Mouse (Mus musculus) limb, embryonic 10.5 days (tissue): ENCODE measurements around the gene Nphp1. TPM values are rescaled to one million over a fixed set of nuclear protein-coding genes. Genes with fewer than 3 reads are reported as not detected.

Experiments
- DNase-seq: peaks from one replicate; pipeline ENCODE4 v3.0.0-alpha.2; 2017; ENCODE audit warnings: low spot score
- H3K27ac ChIP-seq: fragments of 300-500 bp; sonication (generic); 2 replicates; pipeline ENCODE4 v1.5.1; 2016; ENCODE audit warnings: mild to moderate bottlenecking
- H3K27me3 ChIP-seq: fragments of 300-500 bp; sonication (generic); 2 replicates; pipeline ENCODE4 v1.6.1; 2016; ENCODE audit warnings: low read depth, mild to moderate bottlenecking; ENCODE audit not compliant: poor library complexity, severe bottlenecking
- H3K36me3 ChIP-seq: fragments of 300-500 bp; sonication (generic); 2 replicates; pipeline ENCODE4 v1.6.1; 2016; ENCODE audit warnings: mild to moderate bottlenecking, moderate library complexity
- H3K4me1 ChIP-seq: fragments of 300-500 bp; sonication (generic); 2 replicates; pipeline ENCODE4 v1.6.1; 2016
- H3K4me3 ChIP-seq: fragments of 300-500 bp; sonication (generic); 2 replicates; pipeline ENCODE4 v1.5.1; 2016; ENCODE audit warnings: mild to moderate bottlenecking, moderate library complexity
- H3K9me3 ChIP-seq: fragments of 300-500 bp; sonication (generic); replicated peaks from 2 replicates; pipeline ENCODE4 v1.6.1; 2016; ENCODE audit warnings: mild to moderate bottlenecking
- WGBS: fragments of 180-500 bp; shearing (Covaris S2); methylation state at CpG from one replicate; pipeline ENCODE4 v1.1.7; 2016; 5-methylcytosine and 5-hydroxymethylcytosine counted together
- polyA plus RNA-seq: library from polyadenylated mRNA; unstranded; fragments of >200 nt; fragmentation: Nextera tagmentation; extraction: Ambion mirVana; gene quantifications from 2 replicates; pipeline ENCODE4 v1.2.1, GENCODE M21; 2016

Gene Nphp1
- polyA plus RNA-seq, 1 experiment from 2014 or later, result 43.6 TPM

DNA sequence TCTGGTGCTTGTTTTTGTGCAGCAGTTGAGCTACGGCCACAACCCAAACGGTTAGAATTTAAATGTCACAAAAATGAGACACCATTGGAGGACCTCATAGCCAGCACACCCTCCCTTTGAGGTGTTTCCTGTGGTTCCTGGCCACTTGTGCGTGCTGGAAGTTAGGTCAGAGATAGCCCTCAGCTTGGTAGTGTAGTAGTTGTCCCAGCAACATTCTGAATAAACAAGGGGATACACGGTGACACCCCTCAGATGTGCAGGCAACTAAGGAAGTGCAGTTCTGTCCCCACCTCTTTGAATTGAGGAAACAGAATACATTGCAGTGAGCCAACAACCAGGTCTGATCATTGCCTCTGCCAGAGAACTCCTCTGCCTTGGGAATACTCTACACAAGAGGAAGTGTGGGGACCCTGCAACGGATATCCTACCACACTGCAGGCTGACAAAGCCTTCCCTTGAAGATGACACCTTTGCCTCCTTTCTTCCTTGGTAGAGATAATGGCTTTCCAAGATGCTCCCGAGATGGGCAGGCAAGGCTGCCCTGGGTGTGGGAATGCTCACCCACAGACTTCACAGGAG is 52.0 kb downstream of the Nphp1 start:
- no peaks in the 10 kb centered on the region for H3K9me3 ChIP-seq
- H3K4me3 ChIP-seq, result no peak overlapping the region
- H3K27me3 ChIP-seq, result no peaks in the 10 kb centered on the region
- WGBS, result 81% methylated on average over 6 of the region's 6 CpGs
- DNase-seq, result no peak
- H3K27ac ChIP-seq, result no peak overlapping the region
- H3K4me1 ChIP-seq, result no peaks in the 10 kb centered on the region
- peaks cover 6% of the 10 kb centered on the region for H3K36me3 ChIP-seq

DNA sequence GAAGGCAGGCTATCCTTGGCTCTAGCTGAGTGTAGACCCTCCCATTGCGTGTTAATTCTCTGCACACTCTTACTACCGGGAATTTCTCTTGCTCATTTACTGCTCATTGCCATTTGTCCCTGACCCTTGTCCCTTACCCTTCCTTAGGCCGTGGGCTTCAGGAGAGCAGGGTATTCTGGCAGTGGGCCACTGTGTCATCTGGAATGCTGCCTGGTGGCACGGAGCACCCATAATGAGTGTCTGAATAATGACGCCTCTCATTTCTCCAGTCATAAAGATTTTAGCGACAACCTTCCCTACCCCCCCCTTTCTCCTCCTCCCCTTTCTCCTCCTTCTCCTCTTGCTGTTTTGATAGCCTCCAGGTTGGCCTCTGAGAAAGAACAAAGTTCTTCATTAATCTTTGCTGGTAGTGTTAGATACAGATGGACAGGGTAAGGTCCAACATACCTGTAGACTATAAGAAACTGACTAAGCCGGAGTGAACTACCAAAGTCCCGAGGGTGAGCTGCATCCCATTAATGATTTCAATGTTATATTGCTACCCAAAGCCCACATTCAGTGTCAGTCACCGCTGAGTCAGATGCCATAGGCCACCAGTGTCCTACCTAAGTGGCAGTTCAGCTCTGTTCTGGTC is 53.1 kb downstream of the Nphp1 start:
- DNase-seq, result no peak
- Histone ChIP-seq H3K27ac (no peak overlapping the region), H3K9me3 (no peaks in the 10 kb centered on the region), H3K4me3 (no peak overlapping the region), H3K4me1 (peaks cover 3% of the 10 kb centered on the region), H3K27me3 (peaks cover 7% of the 10 kb centered on the region), H3K36me3 (no peaks in the 10 kb centered on the region)
- 81% methylated on average over 9 of the region's 9 CpGs for WGBS

GRCm38 (mm10) chr2:127734889-127735288 is 53.8 kb downstream of the Nphp1 start:
- WGBS, result 80% methylated on average over 5 of the region's 5 CpGs
- Histone ChIP-seq H3K36me3 (no peaks in the 10 kb centered on the region), H3K9me3 (no peaks in the 10 kb centered on the region), H3K4me3 (no peak overlapping the region), H3K27ac (no peak overlapping the region), H3K4me1 (peaks cover 11% of the 10 kb centered on the region), H3K27me3 (peaks cover 14% of the 10 kb centered on the region)
- no peak for DNase-seq

DNA sequence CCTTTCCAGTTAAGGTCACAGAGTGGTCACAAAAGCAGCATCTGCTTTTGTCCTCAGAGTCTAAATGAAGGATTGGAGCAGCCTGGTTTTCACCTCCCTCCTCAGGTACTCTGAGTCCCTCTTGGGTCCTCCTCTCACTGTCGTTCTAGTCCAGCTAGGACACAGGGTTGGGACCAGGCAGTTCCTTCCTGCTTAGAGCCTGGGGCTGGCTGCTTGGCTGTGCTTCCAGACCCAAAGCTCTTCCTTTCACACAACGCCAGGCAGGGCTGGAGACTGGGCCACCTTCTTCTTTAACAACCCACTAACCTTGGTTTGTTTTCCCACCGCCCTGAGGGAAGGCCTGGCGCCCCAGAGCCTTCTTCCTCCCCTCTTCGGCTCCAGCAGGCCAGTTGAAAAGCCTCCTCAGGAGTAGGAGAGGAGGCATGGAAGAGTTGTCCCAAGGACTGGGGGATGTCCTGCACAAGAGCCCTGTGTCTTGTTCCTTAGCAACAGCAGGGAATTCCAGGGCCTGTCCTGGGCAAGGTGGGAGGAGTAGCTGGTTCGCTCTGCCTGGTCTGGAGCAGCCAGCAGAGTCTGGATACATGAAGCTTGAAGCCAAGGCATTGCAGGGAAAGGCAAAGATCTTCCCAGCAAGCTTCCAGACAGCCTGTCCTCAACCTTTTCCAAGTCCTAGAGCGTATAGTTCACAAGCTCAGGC is 58.2 kb downstream of the Nphp1 start:
- no peaks in the 10 kb centered on the region for H3K9me3 ChIP-seq
- DNase-seq, result no peak
- no peaks in the 10 kb centered on the region for H3K36me3 ChIP-seq
- 0 out of 2 replicates have a peak overlapping the region, but pooled peaks have one; percentile 58 for H3K27ac ChIP-seq
- peaks cover 24% of the 10 kb centered on the region for H3K4me1 ChIP-seq
- WGBS, result 42% methylated on average over 7 of the region's 7 CpGs
- H3K4me3 ChIP-seq, result peak overlapping the region; percentile 41; the same call in 1 of the 2 replicates
- peaks cover 37% of the 10 kb centered on the region for H3K27me3 ChIP-seq

GRCm38 (mm10) chr2:127729671-127730070 is 59.0 kb downstream of the Nphp1 start, which contains the start of gene Mall:
Mall (minus strand) TSS chr2:127729932.
- under 1% methylated on average over 26 of the region's 26 CpGs for WGBS
- H3K4me1 ChIP-seq, result peaks cover 27% of the 10 kb centered on the region
- H3K36me3 ChIP-seq, result no peaks in the 10 kb centered on the region
- peak; percentile 48 for DNase-seq
- H3K27me3 ChIP-seq, result peaks cover 37% of the 10 kb centered on the region
- peak within 1 kb of the TSS; percentile 58; the same call in 1 of the 2 replicates for H3K27ac ChIP-seq
- peak within 1 kb of the TSS; percentile 41 for H3K4me3 ChIP-seq
- no peaks in the 10 kb centered on the region for H3K9me3 ChIP-seq

GRCm38 (mm10) chr2:127728661-127729450 is 59.8 kb downstream of the Nphp1 start:
- DNase-seq, result no peak
- Histone ChIP-seq H3K36me3 (no peaks in the 10 kb centered on the region), H3K4me1 (peaks cover 32% of the 10 kb centered on the region), H3K27me3 (peaks cover 37% of the 10 kb centered on the region), H3K9me3 (no peaks in the 10 kb centered on the region), H3K4me3 (peak overlapping the region; percentile 41; the same call in 1 of the 2 replicates), H3K27ac (no peak overlapping the region)
- WGBS, result 28% methylated on average over 15 of the region's 15 CpGs

DNA sequence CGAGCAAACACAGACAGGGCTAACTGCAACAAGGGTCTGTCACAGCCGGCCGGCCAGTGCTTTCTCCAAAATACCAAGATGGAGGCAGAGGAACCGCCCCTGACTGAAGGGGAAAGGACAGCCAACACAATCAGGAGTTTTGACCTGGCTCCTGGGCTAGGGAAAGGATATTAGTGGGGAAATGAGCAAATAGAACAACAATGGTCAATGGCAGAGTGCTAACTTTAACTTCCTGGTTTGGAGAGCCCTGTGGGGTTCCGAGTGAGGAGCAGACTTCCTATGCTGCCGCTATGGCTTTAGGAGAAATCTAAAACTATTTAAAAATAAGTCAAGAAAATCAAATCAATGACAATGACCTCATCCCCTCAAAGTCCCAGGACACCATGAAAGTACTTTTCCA is 60.6 kb downstream of the Nphp1 start:
- Histone ChIP-seq H3K4me1 (peaks cover 35% of the 10 kb centered on the region), H3K36me3 (no peaks in the 10 kb centered on the region)
- DNase-seq, result no peak

DNA sequence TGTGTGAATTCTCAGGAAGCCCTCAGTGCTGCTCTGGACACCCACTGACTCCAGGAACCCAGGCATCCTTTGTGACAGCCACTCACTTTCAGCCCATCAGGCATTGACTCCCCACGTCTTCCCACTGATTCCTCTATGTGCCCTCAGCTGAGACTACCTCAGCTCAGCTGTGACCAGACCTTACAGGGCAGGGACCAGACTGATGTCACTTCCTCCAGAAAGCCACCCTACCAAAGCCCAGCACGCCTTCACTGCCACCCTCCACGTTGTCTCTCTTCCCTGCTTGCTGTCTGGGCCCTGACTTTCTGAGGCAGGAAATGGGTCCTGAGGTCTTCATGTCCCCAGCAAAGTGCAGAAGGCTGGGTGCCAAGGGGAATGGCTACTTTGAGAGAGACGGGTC is 65.5 kb downstream of the Nphp1 start:
- H3K27ac ChIP-seq, result peak overlapping the region; percentile 26; the same call in 1 of the 2 replicates
- WGBS, result 65% methylated on average over 4 of the region's 4 CpGs
- DNase-seq, result no peak

More for the DNA sequence above, 60.6 kb downstream of the Nphp1 start:
- Histone ChIP-seq H3K9me3 (no peaks in the 10 kb centered on the region), H3K4me3 (no peak overlapping the region), H3K27ac (no peak overlapping the region), H3K27me3 (peaks cover 37% of the 10 kb centered on the region)
- 81% methylated on average over 6 of the region's 6 CpGs for WGBS

DNA sequence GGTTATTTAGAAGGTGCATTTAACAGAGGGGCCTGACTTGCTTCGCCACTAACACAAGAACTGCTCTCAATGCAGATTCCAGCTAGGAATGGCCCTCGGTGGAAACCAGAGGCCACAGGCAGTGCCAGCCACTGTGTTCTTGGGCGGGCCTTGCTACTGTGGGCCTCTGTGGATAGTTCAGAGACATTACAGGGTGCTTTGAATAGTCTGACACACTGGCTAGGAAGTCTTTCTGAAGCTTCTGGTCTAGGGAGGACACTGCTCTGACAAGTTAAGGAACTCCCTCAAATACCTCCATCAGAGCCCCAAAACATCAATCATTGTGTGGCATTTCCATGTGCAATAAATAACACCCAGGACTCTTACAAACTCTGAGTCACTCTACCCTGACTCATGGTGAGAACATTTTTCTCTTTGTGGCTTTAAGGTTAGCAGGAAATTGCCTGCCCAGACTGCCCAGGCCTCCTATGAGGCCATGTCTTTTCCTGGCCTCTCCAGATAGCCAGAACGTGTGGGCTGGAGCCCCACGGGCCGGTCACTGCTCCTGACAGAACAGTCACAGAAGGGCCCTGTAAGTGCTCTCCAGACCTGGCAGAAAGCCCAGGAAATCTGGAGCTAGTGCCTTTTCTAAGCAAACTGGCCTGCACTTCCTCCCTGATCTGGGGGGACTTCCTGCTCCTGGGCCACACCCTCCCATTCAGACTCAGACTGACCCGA is 66.4 kb downstream of the Nphp1 start:
- no peak overlapping the region for H3K4me3 ChIP-seq
- H3K27me3 ChIP-seq, result no peaks in the 10 kb centered on the region
- WGBS, result 47% methylated on average over 7 of the region's 7 CpGs
- H3K27ac ChIP-seq, result peak overlapping the region; percentile 81
- no peak for DNase-seq
- H3K36me3 ChIP-seq, result no peaks in the 10 kb centered on the region
- H3K4me1 ChIP-seq, result peaks cover 37% of the 10 kb centered on the region
- H3K9me3 ChIP-seq, result no peaks in the 10 kb centered on the region

More for the DNA sequence above, 65.5 kb downstream of the Nphp1 start:
- no peaks in the 10 kb centered on the region for H3K9me3 ChIP-seq
- no peak overlapping the region for H3K4me3 ChIP-seq
- H3K27me3 ChIP-seq, result peaks cover 6% of the 10 kb centered on the region; the same call in 1 of the 2 replicates
- H3K36me3 ChIP-seq, result no peaks in the 10 kb centered on the region
- peaks cover 37% of the 10 kb centered on the region for H3K4me1 ChIP-seq

DNA sequence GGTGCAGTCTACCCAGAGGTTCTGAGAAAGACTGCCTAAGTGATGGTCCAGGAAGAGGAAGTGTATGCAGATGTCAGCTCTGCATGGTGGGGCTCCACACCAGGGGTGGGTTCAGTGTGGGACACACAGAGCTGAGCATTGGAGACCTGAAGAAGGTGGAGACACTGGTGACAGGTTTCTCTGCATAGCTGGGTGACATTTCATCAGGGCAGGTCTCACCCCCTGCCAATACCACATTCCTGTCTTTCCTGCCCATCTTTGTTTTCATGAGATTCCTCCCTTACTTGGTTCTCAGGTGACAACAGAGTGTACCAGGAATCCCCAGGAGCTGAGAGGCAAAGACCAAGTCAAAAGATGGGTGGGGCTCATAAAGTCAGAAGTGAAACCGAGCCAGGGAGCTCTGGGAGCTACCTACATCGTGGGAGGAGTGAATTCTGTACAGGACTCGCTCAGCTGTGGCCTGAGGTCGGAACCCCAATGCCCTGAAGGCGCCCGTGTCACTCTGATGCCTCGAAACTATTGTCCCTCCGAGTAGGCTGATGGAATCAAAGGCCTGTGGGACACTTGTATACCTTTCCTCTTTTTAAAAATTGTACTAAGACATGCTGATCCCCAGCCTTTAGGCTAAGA is 69.7 kb downstream of the Nphp1 start:
- no peaks in the 10 kb centered on the region for H3K36me3 ChIP-seq
- no peak for DNase-seq
- no peaks in the 10 kb centered on the region for H3K27me3 ChIP-seq
- H3K9me3 ChIP-seq, result no peaks in the 10 kb centered on the region
- no peak overlapping the region for H3K27ac ChIP-seq
- H3K4me1 ChIP-seq, result peaks cover 25% of the 10 kb centered on the region
- H3K4me3 ChIP-seq, result no peak overlapping the region
- 81% methylated on average over 8 of the region's 8 CpGs for WGBS

DNA sequence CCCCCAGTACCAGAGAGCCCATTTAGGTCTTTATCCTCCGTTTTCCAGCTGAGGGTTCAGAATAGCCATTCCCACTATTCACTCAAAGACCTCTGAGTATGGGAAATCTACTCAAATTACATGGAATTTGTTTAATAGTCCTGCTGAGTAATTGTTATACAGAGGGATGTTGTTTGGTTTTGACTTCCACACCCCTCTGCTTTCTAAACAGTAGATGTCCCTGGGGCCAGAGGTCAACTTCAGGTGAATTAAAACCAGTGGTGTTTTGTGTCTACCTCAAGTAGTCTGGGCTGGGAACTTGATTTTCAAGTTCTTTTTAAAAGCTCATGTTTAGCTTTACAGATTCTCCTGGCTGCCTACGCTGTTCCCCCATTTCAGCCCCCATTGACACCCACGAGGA is 74.0 kb downstream of the Nphp1 start:
- 59% methylated on average over 3 of the region's 3 CpGs for WGBS
- H3K27ac ChIP-seq, result no peak overlapping the region
- no peak for DNase-seq
- no peaks in the 10 kb centered on the region for H3K36me3 ChIP-seq
- H3K4me1 ChIP-seq, result peaks cover 5% of the 10 kb centered on the region; the same call in 1 of the 2 replicates
- no peaks in the 10 kb centered on the region for H3K9me3 ChIP-seq
- H3K4me3 ChIP-seq, result no peak overlapping the region
- no peaks in the 10 kb centered on the region for H3K27me3 ChIP-seq

- DNase-seq, result no peak
- Histone ChIP-seq H3K9me3 (no peaks in the 10 kb centered on the region), H3K4me3 (no peak overlapping the region), H3K27ac (no peak overlapping the region), H3K27me3 (no peaks in the 10 kb centered on the region), H3K36me3 (no peaks in the 10 kb centered on the region), H3K4me1 (peaks cover 5% of the 10 kb centered on the region; the same call in 1 of the 2 replicates)
- WGBS, result 87% methylated on average over 3 of the region's 3 CpGs
Observed at GRCm38 (mm10) chr2:127708792-127709191, 79.9 kb downstream of the Nphp1 start.
